Mouse (Mus musculus) spleen, postnatal 36 days (tissue): ENCODE data around the gene Parpbp.

Source experiments
- DNase-seq, 2 experiments: peaks; one replicate each; pipeline ENCODE4 v3.0.0; 2022; ENCODE audit warnings: low spot score in 2 of 2, mixed read lengths in 1 of 2

Gene Parpbp

DNA sequence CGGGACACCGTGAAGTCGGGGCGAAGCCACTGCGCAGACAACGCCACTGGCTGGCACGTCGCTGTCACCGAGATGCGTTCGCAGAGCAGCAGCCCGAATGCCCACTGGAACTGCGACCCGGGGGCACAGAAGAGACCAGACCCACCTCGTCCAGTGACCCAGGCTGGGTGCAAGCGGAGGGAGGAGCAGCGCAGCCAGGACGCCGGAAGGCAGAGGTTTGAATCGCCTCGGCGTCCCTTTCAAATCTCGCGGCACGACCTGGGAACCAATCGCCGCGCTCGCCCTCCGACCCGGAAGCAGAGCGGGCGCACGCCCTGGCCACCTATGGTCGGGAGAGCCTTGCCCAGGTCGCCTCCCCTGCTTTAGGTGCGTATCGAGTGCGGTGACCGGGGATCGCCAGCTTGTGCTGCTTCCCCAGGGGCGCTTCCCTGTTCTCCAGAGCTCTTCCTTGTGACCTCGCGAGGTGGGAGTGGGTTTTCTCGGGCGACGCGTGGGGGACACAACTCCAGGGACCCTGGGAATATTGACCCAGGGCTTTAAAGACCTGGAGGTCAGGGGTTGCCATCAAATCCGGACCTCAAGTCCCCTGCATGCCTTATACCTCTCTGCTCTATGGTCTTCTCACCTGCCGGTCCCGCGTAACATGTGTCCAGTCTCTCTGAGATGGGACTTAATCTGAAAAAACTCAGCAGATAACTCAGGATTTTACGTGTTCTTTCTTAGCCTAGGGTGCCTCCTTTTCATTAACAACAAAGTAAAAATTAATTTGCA, at the start of gene Parpbp, which contains the start of gene Nup37:
Gene Parpbp (minus strand): TSS at position 235 of the 771 bp plus-strand sequence.
Gene Nup37 (plus strand): TSS at position 286 of the 771 bp plus-strand sequence.
- peak; percentile 85 to 87 for DNase-seq

- DNase-seq, result no peak
Measured at GRCm38 (mm10) chr10:88167438-88168077, 20.8 kb upstream of the Parpbp start.

DNA sequence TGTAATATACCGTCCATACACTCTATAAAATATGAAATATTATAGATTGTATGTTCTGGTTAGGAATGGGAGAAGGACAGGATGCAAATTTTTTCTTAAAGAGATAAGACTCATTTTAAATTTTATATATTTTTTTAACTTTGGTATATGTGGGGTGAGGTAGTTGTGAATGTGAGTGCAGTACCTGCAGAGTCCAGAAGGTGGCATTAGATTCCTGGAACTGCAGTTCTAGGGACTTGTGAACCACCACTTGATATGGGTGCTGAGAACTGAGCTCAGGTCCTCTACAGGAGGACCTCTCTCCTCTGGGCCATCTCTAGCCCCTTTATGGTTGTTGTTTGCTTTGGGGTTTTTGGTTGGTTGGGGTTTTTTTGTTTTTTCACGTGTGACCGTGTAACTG, 19.4 kb upstream of the Parpbp start:
- DNase-seq, result no peak

- DNase-seq, result no peak
Measured at GRCm38 (mm10) chr10:88162676-88163075, 15.9 kb upstream of the Parpbp start.

DNA sequence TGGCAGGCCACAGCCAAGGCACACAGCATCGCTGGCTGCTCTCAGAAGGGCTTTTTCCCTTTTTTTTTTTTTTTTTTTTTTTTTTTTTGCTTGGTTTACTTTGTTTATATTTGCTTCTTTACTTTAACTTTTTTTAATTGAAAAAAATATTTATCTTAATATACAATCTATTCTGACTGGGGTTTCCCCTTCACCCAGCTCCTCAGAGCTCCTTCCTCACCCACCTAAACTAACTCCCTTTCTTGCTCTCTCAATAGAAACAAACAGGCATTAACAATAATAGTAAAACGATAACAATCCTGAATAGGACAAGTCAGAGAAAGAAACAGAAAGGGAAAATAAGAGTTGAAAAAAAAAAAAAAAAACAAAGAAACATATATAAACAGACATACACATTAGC, 15.4 kb upstream of the Parpbp start:
- no peak for DNase-seq

- DNase-seq, result no peak
Measured at GRCm38 (mm10) chr10:88151658-88152057, 4.9 kb upstream of the Parpbp start.

GRCm38 (mm10) chr10:88150381-88150780, 3.6 kb upstream of the Parpbp start:
- DNase-seq, result no peak

- DNase-seq, result no peak
Measured at GRCm38 (mm10) chr10:88146187-88146586, 554 bp downstream of the Parpbp start.

DNA sequence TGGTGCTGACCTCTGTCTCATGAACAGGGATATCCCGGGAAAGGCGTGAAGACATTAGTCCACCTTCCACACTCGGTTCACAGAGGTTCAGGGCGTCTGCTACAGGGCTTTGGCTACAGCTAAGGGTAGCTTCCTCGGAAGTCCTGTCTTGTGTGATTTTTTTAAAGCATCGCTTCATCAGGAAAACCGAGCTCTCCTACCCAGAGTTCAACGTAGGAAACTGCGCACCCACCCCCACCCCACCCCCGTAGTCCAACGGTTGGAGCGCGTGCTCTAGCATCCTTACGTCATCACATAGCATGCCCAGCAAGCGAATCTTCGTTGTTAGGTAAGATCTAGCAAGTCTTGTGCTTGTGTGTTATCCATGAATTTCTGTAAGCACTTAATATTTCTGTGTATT, 11.1 kb downstream of the Parpbp start:
- DNase-seq, result no peak

DNA sequence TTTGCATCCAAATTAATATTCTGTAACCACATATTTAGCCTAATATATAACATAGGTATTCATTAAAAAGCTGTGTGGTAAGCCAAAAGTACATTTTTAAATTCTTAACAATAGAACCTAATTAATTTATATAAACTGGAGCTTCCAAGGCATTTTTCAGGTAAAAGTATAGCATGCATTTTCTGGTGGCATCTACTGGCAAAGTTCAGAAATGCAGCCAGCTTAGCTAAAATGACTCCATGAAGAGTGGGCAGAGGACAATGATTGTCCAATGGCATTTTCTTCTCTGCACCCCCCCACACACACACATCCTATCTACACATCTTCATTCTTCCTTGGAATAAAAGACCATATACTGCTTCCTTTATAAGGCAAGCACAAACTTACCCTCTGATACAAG, 27.0 kb downstream of the Parpbp start:
- no peak for DNase-seq

GRCm38 (mm10) chr10:88113290-88113689, 33.5 kb downstream of the Parpbp start:
- DNase-seq, result no peak

- no peak for DNase-seq
Measured at GRCm38 (mm10) chr10:88106169-88106568, 40.6 kb downstream of the Parpbp start.

GRCm38 (mm10) chr10:88090772-88091171, 56.0 kb downstream of the Parpbp start, which contains the start of gene Pmch:
Pmch (plus strand) TSS chr10:88091072.
- DNase-seq, result no peak

DNA sequence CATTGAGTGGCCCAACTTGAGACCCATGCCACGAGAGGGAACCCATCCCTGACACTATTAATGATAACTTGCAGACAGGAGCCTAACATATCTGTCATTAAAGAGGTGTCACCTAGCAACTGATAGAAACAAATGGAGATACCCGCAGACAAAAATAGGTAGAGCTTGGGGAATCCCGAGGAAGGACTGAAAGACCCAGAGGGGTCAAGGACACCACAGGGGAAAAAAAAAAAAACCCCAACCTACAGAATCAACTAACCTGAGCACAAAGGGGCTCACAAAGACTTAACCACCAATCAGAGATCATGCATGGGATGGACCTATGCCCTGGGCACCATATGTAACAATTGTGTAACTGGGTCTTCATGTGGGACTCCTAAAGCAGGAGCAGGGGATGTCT, 79.4 kb downstream of the Parpbp start:
- no peak for DNase-seq

GRCm38 (mm10) chr10:88064872-88065271, 81.9 kb downstream of the Parpbp start:
- no peak for DNase-seq

GRCm38 (mm10) chr10:88063436-88063835, 83.3 kb downstream of the Parpbp start:
- no peak for DNase-seq

- DNase-seq, result no peak
Measured at GRCm38 (mm10) chr10:88056950-88057649, 89.6 kb downstream of the Parpbp start.

DNA sequence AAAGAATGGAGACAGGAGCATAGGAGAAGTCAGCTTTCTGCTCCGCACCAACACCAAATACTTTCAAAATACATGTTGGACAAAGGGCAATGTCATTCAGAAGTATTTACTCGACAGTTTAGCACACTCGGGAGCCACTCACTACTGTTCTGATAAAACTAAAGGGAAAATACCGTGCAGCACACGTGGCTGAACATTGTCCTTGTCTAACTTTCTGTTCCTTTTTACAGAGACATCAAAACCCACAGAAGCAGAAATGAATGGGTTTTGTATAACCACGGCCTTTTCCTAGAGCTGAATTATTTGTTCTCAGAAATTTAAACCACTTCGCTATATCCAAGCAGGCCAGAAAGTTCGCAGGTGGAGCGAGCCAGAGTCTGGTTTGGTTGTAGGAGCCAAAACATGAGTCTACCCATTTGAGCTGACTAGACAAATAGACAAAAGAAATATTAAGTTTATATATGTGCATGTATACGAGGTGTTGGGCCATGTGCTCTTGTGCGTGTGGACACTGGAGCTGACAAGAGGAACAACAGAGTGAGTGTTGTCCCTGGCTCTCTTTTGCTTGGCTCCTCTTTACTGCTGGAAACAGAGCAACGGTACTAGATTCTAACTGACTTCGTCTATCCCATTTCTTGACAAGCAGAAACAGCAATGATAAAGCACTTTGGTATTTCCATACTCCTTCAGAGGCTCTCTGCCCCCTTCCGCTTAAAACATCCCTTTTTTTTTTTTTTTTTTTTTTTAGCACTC, 92.3 kb downstream of the Parpbp start:
- DNase-seq, result peak; percentile 16 to 22

DNA sequence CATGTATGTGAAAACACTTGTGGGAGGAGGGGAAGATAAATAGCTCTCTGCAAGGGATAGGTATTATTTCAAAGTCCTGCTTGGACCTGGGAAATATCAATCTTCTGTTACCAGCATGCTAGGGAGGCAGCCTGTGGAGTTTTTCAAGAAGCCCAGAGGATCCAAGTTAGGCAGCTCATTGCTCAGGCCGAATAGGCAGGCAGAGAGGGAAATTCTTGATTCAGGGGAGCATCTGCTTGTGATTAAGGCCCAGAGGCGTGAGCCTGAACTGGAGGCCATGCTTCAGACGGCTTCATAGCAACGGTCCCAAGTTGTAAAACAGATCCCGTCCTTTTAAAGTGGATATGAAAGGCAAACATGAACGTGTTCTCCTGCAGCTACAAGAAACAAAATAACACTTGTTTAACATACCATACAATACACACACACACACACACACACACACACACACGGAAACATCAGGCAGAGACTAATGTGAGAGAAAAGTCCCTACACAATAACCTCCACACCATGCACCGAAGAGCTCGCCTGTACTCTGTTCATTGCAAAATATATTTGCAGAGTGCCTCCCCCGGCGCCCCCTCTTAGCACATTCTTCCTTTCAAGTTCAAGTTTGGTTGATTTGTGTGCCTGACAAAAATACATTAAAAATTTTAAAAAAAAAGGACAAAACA, 100.5 kb downstream of the Parpbp start:
- no peak for DNase-seq

GRCm38 (mm10) chr10:88044297-88044696, 102.4 kb downstream of the Parpbp start:
- DNase-seq, result no peak
